Mouse (Mus musculus): ENCODE data around the gene Madcam1.

- no peak for TF ChIP-seq CTCF (IDR thresholded peaks at IDR 0.05)
- no peak for TF ChIP-seq EP300 (IDR thresholded peaks at IDR 0.05)
These were observed 38.2 kb upstream of the Madcam1 start for GRCm38 (mm10) chr10:79626156-79626555.
